Mouse (Mus musculus) spleen, adult 2 months (tissue): ENCODE measurements at regions not wholly inside any gene's neighbourhood (a gene's known extent, or its start where the extent isn't known, plus 50 kb on each side); places are given as distances from the start of the nearest gene placed in this dataset.

Experiments used
- DNase-seq, 2 experiments: peaks; one replicate each; pipeline versions ENCODE4 v3.0.0 to v3.0.0-alpha.2; 2012 to 2021; ENCODE audit warnings: low spot score in 2 of 2, low read depth in 1 of 2
- H3K27ac ChIP-seq: fragments of 200-500 bp; 2 replicates; pipeline ENCODE4 v1.5.1; 2012; ENCODE audit warnings: low read length, inconsistent platforms; ENCODE audit not compliant: insufficient read depth
- H3K27me3 ChIP-seq: fragments of 200-500 bp; 2 replicates; pipeline ENCODE4 v1.6.1; 2012; ENCODE audit warnings: mild to moderate bottlenecking, moderate library complexity, low read length, inconsistent platforms; ENCODE audit not compliant: control insufficient read depth, insufficient read depth
- H3K36me3 ChIP-seq: fragments of 200-500 bp; 2 replicates; pipeline ENCODE4 v1.6.1; 2012; ENCODE audit warnings: mild to moderate bottlenecking, low read length, inconsistent platforms; ENCODE audit not compliant: control insufficient read depth, insufficient read depth
- H3K4me1 ChIP-seq: fragments of 200-500 bp; 2 replicates; pipeline ENCODE4 v1.6.1; 2011; ENCODE audit warnings: inconsistent platforms; ENCODE audit not compliant: control insufficient read depth, insufficient read depth, insufficient read length
- H3K4me3 ChIP-seq: fragments of 200-500 bp; 2 replicates; pipeline ENCODE4 v1.5.1; 2011; ENCODE audit warnings: mild to moderate bottlenecking, inconsistent platforms; ENCODE audit not compliant: insufficient read depth, insufficient read length; ENCODE audit errors: extremely low read depth
- CTCF ChIP-seq: fragments of 200-500 bp; IDR thresholded peaks from 2 replicates; pipeline ENCODE4 v1.5.1; 2011; ENCODE audit warnings: mild to moderate bottlenecking, inconsistent platforms; ENCODE audit not compliant: insufficient read depth, insufficient read length, insufficient replicate concordance; ENCODE audit errors: extremely low read depth
- POLR2A ChIP-seq: fragments of 200-500 bp; IDR thresholded peaks from 2 replicates; pipeline ENCODE4 v1.6.1; 2011; ENCODE audit warnings: low read depth, low read length, inconsistent platforms
- WGBS: fragments of 180-500 bp; shearing (Covaris S2); methylation state at CpG from one replicate; pipeline ENCODE4 v1.1.7; 2018; 5-methylcytosine and 5-hydroxymethylcytosine counted together

DNA sequence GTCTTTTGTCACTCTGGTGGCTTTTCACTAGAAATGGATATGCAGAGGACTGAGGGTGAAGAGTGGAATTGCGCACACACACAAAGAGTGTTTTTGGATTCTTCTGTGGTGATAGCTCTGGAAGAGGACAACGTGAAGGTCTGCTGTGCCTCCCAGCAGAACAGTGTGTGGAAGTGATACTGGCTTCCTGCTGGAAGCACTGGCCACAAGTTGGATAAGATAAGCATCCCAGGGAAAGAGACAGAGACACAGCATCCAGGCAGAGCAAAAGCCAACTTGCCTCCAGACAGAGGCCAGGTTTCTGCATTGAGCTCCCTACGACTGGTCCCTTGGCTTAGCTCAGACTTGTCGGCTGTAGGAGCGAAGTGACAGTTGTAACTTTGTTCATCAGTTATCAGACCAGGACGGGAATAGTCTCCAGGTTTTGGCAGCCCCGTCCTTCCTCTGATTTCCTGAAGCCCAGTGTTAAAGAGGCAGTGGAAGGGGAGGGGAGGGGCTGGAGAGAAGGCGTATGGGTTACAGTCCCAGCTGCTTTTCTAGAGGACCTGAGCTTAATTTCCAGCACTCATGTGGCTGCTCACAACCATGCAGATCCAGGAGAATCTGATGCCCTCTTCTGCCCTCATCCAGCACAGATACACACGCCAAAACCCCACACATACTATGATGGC lies 89.2 kb downstream of the Tmem170b start:
- H3K27ac ChIP-seq = no peak overlapping the region
- no peaks in the 10 kb centered on the region for H3K4me1 ChIP-seq
- no peaks in the 10 kb centered on the region for H3K27me3 ChIP-seq
- H3K4me3 ChIP-seq = no peak overlapping the region
- TF ChIP-seq POLR2A (no peak), CTCF (no peak)
- no peaks in the 10 kb centered on the region for H3K36me3 ChIP-seq
- WGBS = 74% methylated on average over 9 of the region's 9 CpGs
- DNase-seq = no peak

- H3K36me3 ChIP-seq = no peaks in the 10 kb centered on the region
- no peaks in the 10 kb centered on the region for H3K27me3 ChIP-seq
- no peak overlapping the region for H3K4me3 ChIP-seq
- 90% methylated on average over 7 of the region's 7 CpGs for WGBS
- H3K27ac ChIP-seq = no peak overlapping the region; the same call in 1 of the 2 replicates
- TF ChIP-seq POLR2A (no peak), CTCF (no peak)
- no peaks in the 10 kb centered on the region for H3K4me1 ChIP-seq
- no peak for DNase-seq
Measured at GRCm38 (mm10) chr13:41696767-41697445, 91.2 kb downstream of the Tmem170b start.

- Histone ChIP-seq H3K4me3 (no peak overlapping the region), H3K36me3 (no peaks in the 10 kb centered on the region), H3K27me3 (no peaks in the 10 kb centered on the region), H3K4me1 (no peaks in the 10 kb centered on the region), H3K27ac (no peak overlapping the region)
- WGBS = 84% methylated on average over 3 of the region's 3 CpGs
- no peak for TF ChIP-seq CTCF
- no peak for DNase-seq
Measured at GRCm38 (mm10) chr13:41701345-41701744, 95.6 kb downstream of the Tmem170b start.

DNA sequence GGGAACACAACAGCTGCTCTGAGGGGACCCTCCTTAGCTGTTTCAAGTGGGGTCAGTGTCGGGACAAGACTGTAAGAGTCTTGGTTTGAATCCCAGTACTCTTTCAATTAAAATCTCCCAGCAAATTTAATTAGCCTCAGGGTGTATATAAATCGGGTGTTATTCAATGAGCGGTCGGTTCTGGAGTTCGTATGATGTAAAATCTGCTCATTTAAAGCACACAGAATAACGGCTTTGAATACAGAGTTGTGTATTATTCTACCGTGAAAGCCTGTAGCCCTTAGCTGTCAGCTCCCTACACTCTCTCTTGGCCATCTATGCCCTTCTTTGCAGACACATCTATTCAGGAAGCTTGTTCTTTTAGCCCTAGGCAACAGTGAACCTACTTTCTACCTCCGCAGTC lies 96.1 kb downstream of the Tmem170b start:
- Histone ChIP-seq H3K4me3 (no peak overlapping the region), H3K4me1 (no peaks in the 10 kb centered on the region), H3K27ac (no peak overlapping the region), H3K36me3 (no peaks in the 10 kb centered on the region), H3K27me3 (no peaks in the 10 kb centered on the region)
- TF ChIP-seq CTCF (no peak), POLR2A (no peak)
- WGBS = 85% methylated on average over 8 of the region's 8 CpGs
- DNase-seq = no peak

GRCm38 (mm10) chr13:41703196-41703595 lies 97.5 kb downstream of the Tmem170b start:
- TF ChIP-seq POLR2A (no peak), CTCF (no peak)
- DNase-seq = no peak
- Histone ChIP-seq H3K27me3 (no peaks in the 10 kb centered on the region), H3K4me3 (no peak overlapping the region), H3K36me3 (no peaks in the 10 kb centered on the region), H3K27ac (no peak overlapping the region), H3K4me1 (no peaks in the 10 kb centered on the region)
- WGBS = 88% methylated on average over 2 of the region's 2 CpGs

DNA sequence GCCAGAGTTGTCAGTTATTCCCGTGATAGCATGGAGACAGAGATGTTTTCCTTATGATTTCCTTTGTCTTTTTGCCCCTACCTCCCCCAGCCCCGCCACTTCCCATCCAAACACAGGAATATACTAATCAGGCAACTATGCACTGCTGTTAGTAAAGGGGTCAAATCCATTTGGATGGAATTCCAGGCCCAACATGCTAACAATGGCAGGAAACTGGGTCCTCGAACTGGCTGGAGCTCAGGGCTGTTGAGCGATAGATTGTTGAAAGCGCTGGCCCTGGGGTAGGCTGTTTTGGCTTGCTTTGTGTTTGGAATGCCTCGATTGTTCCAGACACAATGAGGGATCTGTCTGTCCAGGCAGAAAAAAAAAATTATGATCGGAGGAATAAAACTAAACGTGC lies 97.9 kb downstream of the Tmem170b start:
- DNase-seq = no peak
- TF ChIP-seq POLR2A = no peak
- no peak for TF ChIP-seq CTCF
- WGBS = 80% methylated on average over 8 of the region's 8 CpGs
- H3K36me3 ChIP-seq = no peaks in the 10 kb centered on the region
- H3K27ac ChIP-seq = no peak overlapping the region
- H3K4me3 ChIP-seq = no peak overlapping the region
- no peaks in the 10 kb centered on the region for H3K4me1 ChIP-seq
- H3K27me3 ChIP-seq = no peaks in the 10 kb centered on the region

DNA sequence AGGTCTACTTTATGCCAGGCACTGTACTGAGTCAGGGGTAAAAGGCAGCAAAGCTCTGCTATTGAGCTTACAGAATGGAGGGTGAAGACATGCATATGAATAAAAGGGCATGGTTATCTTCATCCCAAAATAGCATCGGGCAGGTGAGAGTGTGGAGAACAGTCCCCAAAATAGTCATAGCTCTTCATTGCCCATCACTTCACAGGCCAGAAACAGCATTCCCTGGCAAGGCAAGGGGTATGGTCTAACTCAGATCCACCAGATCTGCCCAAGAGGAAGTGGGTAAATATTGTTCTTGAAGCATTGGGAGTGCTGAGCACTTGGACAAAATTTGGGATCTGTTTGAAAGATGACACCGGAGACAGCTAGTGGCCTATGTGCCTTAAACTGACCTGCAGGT lies 99.1 kb downstream of the Tmem170b start:
- Histone ChIP-seq H3K4me1 (no peaks in the 10 kb centered on the region), H3K36me3 (no peaks in the 10 kb centered on the region), H3K27me3 (no peaks in the 10 kb centered on the region), H3K27ac (no peak overlapping the region), H3K4me3 (no peak overlapping the region)
- DNase-seq = no peak
- TF ChIP-seq CTCF (no peak), POLR2A (no peak)
- WGBS = 94% methylated on average over 2 of the region's 2 CpGs
